Mouse (Mus musculus): Measurements from ENCODE around the gene 4930524J08Rik. TPM values are rescaled to one million over a fixed set of nuclear protein-coding genes. Genes with fewer than 3 reads are reported as not detected.
A peak's percentile ranks its signal among the peaks of the same experiment; 100 is the strongest.

Gene 4930524J08Rik
- total and polyA plus RNA-seq, 3 experiments, result 0.50 to 5.8 (median 0.72) TPM

DNA sequence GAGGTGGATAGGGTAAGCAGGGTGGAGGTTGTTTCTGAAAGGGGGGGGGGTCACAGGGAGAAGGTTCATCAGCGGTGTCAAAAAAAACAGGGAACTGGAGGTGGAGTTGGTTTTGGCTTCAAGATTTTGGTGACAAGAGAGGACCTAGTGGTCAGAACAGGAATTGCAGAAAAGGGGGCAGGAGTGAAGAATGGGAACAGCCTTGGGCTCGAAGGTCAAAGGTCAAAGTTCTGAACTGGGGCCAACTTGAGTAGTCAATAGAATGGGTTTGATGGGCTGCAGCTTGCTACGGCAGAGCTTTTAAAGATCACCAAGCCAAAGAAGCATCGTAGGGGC, 28.1 kb downstream of the 4930524J08Rik start:
- Histone ChIP-seq H3K27me3 (replicated peaks) (no peaks in the 10 kb centered on the region), H3K4me3 (replicated peaks in 1 of 3; ENCODE audit: low read depth in 2 of 3, low read length in 2 of 3, poor library complexity in 1 of 3) (no peak overlapping the region), H3K9me3 (replicated peaks; ENCODE audit: low read length) (peaks cover 2% of the 10 kb centered on the region), H3K4me1 (ENCODE audit: control insufficient read depth in 1 of 2, insufficient read depth in 2 of 2) (no peaks in the 10 kb centered on the region), H3K4me2 (ENCODE audit: insufficient read depth, low read depth, poor library complexity, severe bottlenecking) (no peak overlapping the region), H3K9ac (ENCODE audit: insufficient read depth, low read depth) (no peak overlapping the region), H3K27ac (ENCODE audit: insufficient read depth, low read depth) (no peak overlapping the region), H3K36me3 (replicated peaks in 1 of 2; ENCODE audit: control insufficient read depth in 1 of 2, insufficient read depth in 1 of 2, low read length in 1 of 2) (no peaks in the 10 kb centered on the region), H3K79me2 (replicated peaks; ENCODE audit: control insufficient read depth, extremely low read depth, insufficient read depth, poor library complexity, severe bottlenecking) (no peaks in the 10 kb centered on the region)
- peak; percentile 33 for DNase-seq (ENCODE audit: extremely low read depth)
- dilution Hi-C loops (cut with MboI; ENCODE audit: extremely low pct_ligation_motif_present, extremely low pct_unique_long_range_greater_than_20kb, low sequenced_read_pairs) (no loop called here), in situ Hi-C loops (cut with MboI; ENCODE audit: low pct_ligation_motif_present, low pct_unique_long_range_greater_than_20kb, low sequenced_read_pairs) (no loop called here)
- TF ChIP-seq HCFC1 (IDR thresholded peaks at IDR 0.05; ENCODE audit: low read depth, low read length) (no peak), CHD2 (IDR thresholded peaks at IDR 0.05; ENCODE audit: low read length) (no peak), EP300 (IDR thresholded peaks at IDR 0.05; ENCODE audit: low read length) (no peak), CTCF (conservative IDR thresholded peaks at IDR 0.05 in 1 of 2, IDR thresholded peaks at IDR 0.05 in 1 of 2; ENCODE audit: low read depth in 2 of 2, low read length in 2 of 2) (peak; percentile 42 to 51)

DNA sequence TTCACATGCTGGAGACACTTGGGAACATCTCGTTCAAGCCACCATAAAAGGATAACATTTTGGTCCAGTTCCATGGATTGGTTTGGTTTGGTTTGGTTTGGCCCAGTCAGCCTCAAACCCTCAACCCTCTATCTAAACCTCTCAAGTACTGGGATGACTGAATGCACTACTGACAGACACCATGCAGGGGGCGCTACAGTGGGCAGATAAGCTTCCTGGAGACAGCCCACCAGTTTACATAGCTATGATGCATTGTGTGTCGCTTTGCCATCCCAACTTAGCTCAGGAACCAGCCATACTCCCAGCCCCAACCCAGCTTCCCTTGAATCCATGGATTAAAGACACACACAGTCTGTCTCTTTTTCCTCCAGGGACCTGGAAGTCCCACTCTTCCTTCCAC, 29.6 kb downstream of the 4930524J08Rik start:
- H3K79me2 ChIP-seq (replicated peaks; ENCODE audit: control insufficient read depth, extremely low read depth, insufficient read depth, poor library complexity, severe bottlenecking), result no peaks in the 10 kb centered on the region
- in situ Hi-C loops (cut with MboI; ENCODE audit: low pct_ligation_motif_present, low pct_unique_long_range_greater_than_20kb, low sequenced_read_pairs), result no loop called here
- H3K4me1 ChIP-seq (ENCODE audit: control insufficient read depth in 1 of 2, insufficient read depth in 2 of 2), result no peaks in the 10 kb centered on the region
- TF ChIP-seq CTCF (conservative IDR thresholded peaks at IDR 0.05 in 1 of 2, IDR thresholded peaks at IDR 0.05 in 1 of 2; ENCODE audit: low read depth in 2 of 2, low read length in 2 of 2), result peak in 1 of 2 experiments; percentile 39; a peak in 2 of 4 replicates
- TF ChIP-seq JUN (IDR thresholded peaks at IDR 0.05; ENCODE audit: insufficient read depth, low read depth, low read length), result no peak
- no peak for TF ChIP-seq MAZ (IDR thresholded peaks at IDR 0.05; ENCODE audit: low read depth, low read length)
- H3K27me3 ChIP-seq (replicated peaks), result no peaks in the 10 kb centered on the region
- dilution Hi-C loops (cut with MboI; ENCODE audit: extremely low pct_ligation_motif_present, extremely low pct_unique_long_range_greater_than_20kb, low sequenced_read_pairs), result no loop called here
- H3K9me3 ChIP-seq (replicated peaks; ENCODE audit: low read length), result peaks cover 2% of the 10 kb centered on the region
- no peaks in the 10 kb centered on the region for H3K36me3 ChIP-seq (replicated peaks in 1 of 2; ENCODE audit: control insufficient read depth in 1 of 2, insufficient read depth in 1 of 2, low read length in 1 of 2)
- no peak overlapping the region for H3K9ac ChIP-seq (ENCODE audit: insufficient read depth, low read depth)
- H3K27ac ChIP-seq (ENCODE audit: insufficient read depth, low read depth), result no peak overlapping the region
- peak; percentile 23 for DNase-seq (ENCODE audit: extremely low read depth)
- no peak overlapping the region for H3K4me2 ChIP-seq (ENCODE audit: insufficient read depth, low read depth, poor library complexity, severe bottlenecking)
- no peak overlapping the region for H3K4me3 ChIP-seq (replicated peaks in 1 of 3; ENCODE audit: low read depth in 2 of 3, low read length in 2 of 3, poor library complexity in 1 of 3)

DNA sequence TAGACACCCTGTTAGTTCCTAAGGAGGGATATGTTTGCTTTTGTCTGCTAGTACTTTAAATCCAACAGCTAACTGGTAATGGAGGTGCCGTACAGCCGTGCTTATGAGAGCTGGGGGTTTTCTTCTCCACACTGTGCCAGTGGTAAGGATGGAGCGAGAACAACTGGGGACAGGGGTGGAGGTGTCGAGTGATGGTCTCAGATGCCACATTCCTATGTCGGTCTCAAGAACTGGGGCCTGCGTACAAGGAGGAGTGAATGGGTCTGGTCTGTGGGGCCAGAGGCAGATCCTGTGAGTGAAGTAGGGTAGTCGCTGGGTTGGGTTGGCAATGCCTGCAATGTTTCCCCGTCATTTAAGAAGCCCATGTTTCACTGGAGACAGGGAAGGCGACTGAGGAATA, 33.7 kb downstream of the 4930524J08Rik start:
- Histone ChIP-seq H3K4me3 (replicated peaks in 1 of 3; ENCODE audit: low read depth in 2 of 3, low read length in 2 of 3, poor library complexity in 1 of 3) (no peak overlapping the region), H3K9ac (ENCODE audit: insufficient read depth, low read depth) (no peak overlapping the region), H3K79me2 (replicated peaks; ENCODE audit: control insufficient read depth, extremely low read depth, insufficient read depth, poor library complexity, severe bottlenecking) (no peaks in the 10 kb centered on the region), H3K4me2 (ENCODE audit: insufficient read depth, low read depth, poor library complexity, severe bottlenecking) (no peak overlapping the region), H3K27me3 (replicated peaks) (no peaks in the 10 kb centered on the region), H3K36me3 (replicated peaks in 1 of 2; ENCODE audit: control insufficient read depth in 1 of 2, insufficient read depth in 1 of 2, low read length in 1 of 2) (no peaks in the 10 kb centered on the region), H3K4me1 (ENCODE audit: control insufficient read depth in 1 of 2, insufficient read depth in 2 of 2) (no peaks in the 10 kb centered on the region), H3K27ac (ENCODE audit: insufficient read depth, low read depth) (no peak overlapping the region), H3K9me3 (replicated peaks; ENCODE audit: low read length) (no peaks in the 10 kb centered on the region)
- in situ Hi-C loops (cut with MboI; ENCODE audit: low pct_ligation_motif_present, low pct_unique_long_range_greater_than_20kb, low sequenced_read_pairs), result no loop called here
- dilution Hi-C loops (cut with MboI; ENCODE audit: extremely low pct_ligation_motif_present, extremely low pct_unique_long_range_greater_than_20kb, low sequenced_read_pairs), result no loop called here
- DNase-seq (ENCODE audit: extremely low read depth), result no peak
- TF ChIP-seq TCF12 (IDR thresholded peaks at IDR 0.05; ENCODE audit: low read depth, low read length) (no peak), JUND (conservative IDR thresholded peaks at IDR 0.05; ENCODE audit: low read depth, low read length) (no peak), CTCF (conservative IDR thresholded peaks at IDR 0.05 in 1 of 2, IDR thresholded peaks at IDR 0.05 in 1 of 2; ENCODE audit: low read depth in 2 of 2, low read length in 2 of 2) (no peak), MEF2A (IDR thresholded peaks at IDR 0.05; ENCODE audit: borderline replicate concordance, low read depth, low read length) (no peak), RCOR1 (conservative IDR thresholded peaks at IDR 0.05; ENCODE audit: low read depth, low read length) (no peak), CHD1 (IDR thresholded peaks at IDR 0.05; ENCODE audit: low read depth, low read length) (no peak)
